Mouse (Mus musculus) cortical plate, adult 2 months (tissue): ENCODE data around the gene Olfr410.

Experiments
- CTCF ChIP-seq: fragments of 200-500 bp; IDR thresholded peaks from 2 replicates; pipeline ENCODE4 v1.5.1; 2011; ENCODE audit warnings: mild to moderate bottlenecking, control low read depth, low read length; ENCODE audit not compliant: insufficient read depth; ENCODE audit errors: extremely low read depth
- POLR2A ChIP-seq: fragments of 200-500 bp; IDR thresholded peaks from 2 replicates; pipeline ENCODE4 v1.6.1; 2011; ENCODE audit warnings: mild to moderate bottlenecking, low read length, control low read depth; ENCODE audit not compliant: insufficient read depth; ENCODE audit errors: extremely low read depth

GRCm38 (mm10) chr11:74361769-74362168 lies 23.9 kb upstream of the Olfr410 start, which contains the start of gene Olfr412:
- TF ChIP-seq POLR2A, result no peak
- TF ChIP-seq CTCF, result no peak
